Mouse (Mus musculus) megakaryocyte, embryonic 14.5 days (primary cell): Measurements from ENCODE around the gene Dcaf11.

ENCODE experiments used
- FLI1 ChIP-seq: IDR thresholded peaks from 2 replicates; pipeline ENCODE4 v1.6.1; 2012; ENCODE audit warnings: low read length, inconsistent platforms, mixed read lengths
- GATA1 ChIP-seq: IDR thresholded peaks from 3 replicates; pipeline ENCODE4 v1.6.1; 2012; ENCODE audit warnings: mixed read lengths, low read length, inconsistent platforms, borderline replicate concordance

- TF ChIP-seq GATA1 (no peak), FLI1 (no peak)
Measured at GRCm38 (mm10) chr14:55616844-55617243, 57.0 kb downstream of the Dcaf11 start.
